Mouse (Mus musculus) adipocyte (in vitro differentiated cells): ENCODE results near the gene Lhx2.

Experiments used
- DNase-seq: peaks from one replicate; pipeline ENCODE4 v3.0.0-alpha.2; 2016; ENCODE audit warnings: low spot score

Gene Lhx2

GRCm38 (mm10) chr2:38346881-38347764 is 8.0 kb downstream of the Lhx2 start:
- no peak for DNase-seq

- DNase-seq: no peak
These were observed 8.9 kb downstream of the Lhx2 start for GRCm38 (mm10) chr2:38347811-38348551.

- DNase-seq: no peak
These were observed 9.8 kb downstream of the Lhx2 start for GRCm38 (mm10) chr2:38348660-38349420.

GRCm38 (mm10) chr2:38349447-38350350 is 10.6 kb downstream of the Lhx2 start:
- DNase-seq: no peak

- no peak for DNase-seq
These were observed 11.3 kb downstream of the Lhx2 start for GRCm38 (mm10) chr2:38350386-38350785.

- DNase-seq: no peak
These were observed 11.7 kb downstream of the Lhx2 start for GRCm38 (mm10) chr2:38350796-38351195.

GRCm38 (mm10) chr2:38351641-38352320 is 12.7 kb downstream of the Lhx2 start:
- DNase-seq: no peak

- DNase-seq: no peak
These were observed 13.4 kb downstream of the Lhx2 start for GRCm38 (mm10) chr2:38352321-38353007.

GRCm38 (mm10) chr2:38353008-38353379 is 13.9 kb downstream of the Lhx2 start:
- DNase-seq: no peak

- DNase-seq: no peak
These were observed 14.6 kb downstream of the Lhx2 start for GRCm38 (mm10) chr2:38353664-38354063.

- DNase-seq: no peak
These were observed 15.2 kb downstream of the Lhx2 start for GRCm38 (mm10) chr2:38354179-38354716.

- no peak for DNase-seq
These were observed 15.8 kb downstream of the Lhx2 start for GRCm38 (mm10) chr2:38354717-38355510.

GRCm38 (mm10) chr2:38355731-38356427 is 16.8 kb downstream of the Lhx2 start:
- no peak for DNase-seq

GRCm38 (mm10) chr2:38356428-38357260 is 17.6 kb downstream of the Lhx2 start:
- no peak for DNase-seq

GRCm38 (mm10) chr2:38357294-38358246 is 18.5 kb downstream of the Lhx2 start:
- DNase-seq: no peak

GRCm38 (mm10) chr2:38358611-38359010 is 19.5 kb downstream of the Lhx2 start:
- DNase-seq: no peak
